Mouse (Mus musculus): ENCODE results near the gene Rom1.

- TF ChIP-seq GATA1 (IDR thresholded peaks at IDR 0.05; ENCODE audit: borderline replicate concordance, low read length): no peak
- no peak for TF ChIP-seq FLI1 (IDR thresholded peaks at IDR 0.05; ENCODE audit: low read length)
Measured at GRCm38 (mm10) chr19:8974638-8975037, 45.5 kb upstream of the Rom1 start.

Data from megakaryocyte, embryonic 14.5 days (primary cell).